Mouse (Mus musculus) CD8-positive naive resting alpha-beta T cell, adult 2 months (primary cell): ENCODE measurements around the gene Fnbp1.

Experiments
- DNase-seq, 2 experiments: peaks; one replicate each; pipeline ENCODE4 v3.0.0; 2022; ENCODE audit warnings: low read depth in 2 of 2, low spot score in 2 of 2

The Fnbp1 gene

DNA sequence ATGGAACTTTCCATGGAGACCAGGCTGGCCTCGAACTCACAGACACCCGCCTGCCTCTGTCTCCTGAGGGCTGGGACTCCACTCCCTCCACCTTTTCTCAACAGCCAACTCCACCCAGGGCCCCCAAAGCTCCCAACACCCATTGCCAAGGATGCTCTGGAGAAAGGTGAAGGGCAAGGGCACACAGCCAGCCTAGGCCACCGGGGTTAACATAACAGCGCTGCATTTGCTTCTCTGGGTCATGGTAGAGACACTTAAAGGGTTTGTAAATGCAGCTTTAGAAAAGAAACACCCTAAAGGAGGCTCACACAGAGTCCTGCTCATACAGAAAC, 72.7 kb downstream of the Fnbp1 start:
- no peak for DNase-seq

DNA sequence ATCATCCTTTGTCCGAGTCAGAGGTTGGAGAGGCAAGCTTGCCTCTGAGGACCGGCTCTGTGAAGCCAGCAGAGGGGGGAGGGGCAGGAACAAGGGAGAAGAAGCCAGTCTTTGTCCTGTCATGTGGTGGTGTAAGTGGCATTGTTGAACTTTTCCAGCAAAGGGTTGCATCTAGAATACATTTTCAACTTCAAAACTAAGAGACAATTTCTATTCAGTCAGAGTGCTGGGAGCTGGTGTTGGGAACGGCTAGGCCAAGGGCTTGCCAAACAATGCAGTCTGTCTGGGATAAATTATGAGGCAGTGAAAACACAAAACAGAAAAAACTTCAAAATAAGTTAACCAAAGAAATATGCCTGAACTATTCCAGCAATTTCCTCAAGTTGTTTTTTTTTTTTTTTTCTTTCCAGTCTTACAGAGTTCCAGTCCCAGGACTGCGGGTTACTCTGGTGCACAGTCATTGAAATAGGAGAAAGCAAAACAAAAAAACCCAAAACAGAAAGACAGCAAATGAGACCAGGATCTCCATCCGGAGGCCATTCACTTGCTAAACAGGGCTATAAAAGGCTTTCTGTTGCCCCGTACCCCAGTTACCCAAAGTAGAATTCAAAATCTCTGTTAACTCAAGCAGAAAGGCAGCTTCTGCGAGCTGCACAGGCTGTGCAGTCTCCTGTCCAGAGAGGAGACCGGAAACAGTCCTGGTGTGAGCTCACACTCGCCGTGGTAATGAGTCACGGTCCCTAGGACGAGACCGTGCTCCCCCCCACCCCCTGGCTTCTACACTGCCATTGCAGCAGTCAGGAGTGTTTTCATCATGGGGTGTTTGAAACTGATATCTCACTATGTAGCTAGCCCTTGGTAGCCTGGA, 73.3 kb downstream of the Fnbp1 start:
- no peak for DNase-seq

DNA sequence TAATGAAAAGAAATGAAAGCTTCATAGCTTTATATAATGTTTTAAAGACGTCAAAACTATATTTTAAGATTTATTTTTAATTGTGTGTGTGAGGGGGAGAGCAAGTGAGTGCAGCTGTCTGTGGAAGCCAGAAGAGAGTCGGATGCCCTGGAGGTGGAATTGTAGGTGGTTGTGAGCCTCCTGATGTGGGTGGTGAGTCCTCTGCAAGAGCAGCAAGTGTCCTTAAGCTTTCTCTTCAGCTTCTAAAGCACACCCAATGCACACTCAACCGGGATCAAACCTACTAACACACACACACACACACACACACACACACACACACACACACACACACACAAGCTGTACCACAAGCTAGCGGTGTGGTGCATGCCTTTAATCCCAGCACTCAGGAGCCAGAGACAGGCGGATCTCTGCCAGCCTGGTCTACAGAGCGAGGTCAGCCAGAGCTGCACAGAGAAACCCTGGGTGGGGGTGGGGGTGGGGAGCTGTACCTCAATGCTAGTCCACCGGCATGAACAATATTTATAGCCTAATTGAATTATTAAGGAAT, 74.0 kb downstream of the Fnbp1 start:
- DNase-seq = no peak

DNA sequence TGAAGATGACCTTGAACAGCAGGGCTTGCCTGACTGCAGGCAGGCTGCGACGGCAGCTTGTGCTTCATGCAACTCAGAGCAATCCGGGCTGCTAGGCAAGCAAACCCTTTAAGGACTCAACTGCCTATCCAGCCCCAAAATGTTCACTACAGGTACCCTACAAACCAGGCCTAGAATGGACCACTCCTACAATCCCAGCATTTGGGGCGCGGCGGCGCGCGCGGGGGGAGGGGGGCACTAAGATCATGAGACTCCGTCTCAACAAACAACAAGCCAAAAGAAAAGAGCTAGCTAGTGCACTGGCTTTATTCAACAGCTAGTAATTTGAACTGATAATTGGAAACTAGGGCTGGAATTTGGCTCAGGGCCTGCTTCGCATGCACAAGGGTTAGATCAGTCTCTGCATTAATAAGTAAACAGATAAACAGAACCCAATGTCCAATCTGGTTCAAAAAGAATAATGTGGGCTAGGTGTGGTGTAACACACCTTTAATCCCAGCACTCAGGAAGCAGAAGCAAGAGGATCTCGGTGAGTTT, 74.7 kb downstream of the Fnbp1 start:
- DNase-seq = no peak

DNA sequence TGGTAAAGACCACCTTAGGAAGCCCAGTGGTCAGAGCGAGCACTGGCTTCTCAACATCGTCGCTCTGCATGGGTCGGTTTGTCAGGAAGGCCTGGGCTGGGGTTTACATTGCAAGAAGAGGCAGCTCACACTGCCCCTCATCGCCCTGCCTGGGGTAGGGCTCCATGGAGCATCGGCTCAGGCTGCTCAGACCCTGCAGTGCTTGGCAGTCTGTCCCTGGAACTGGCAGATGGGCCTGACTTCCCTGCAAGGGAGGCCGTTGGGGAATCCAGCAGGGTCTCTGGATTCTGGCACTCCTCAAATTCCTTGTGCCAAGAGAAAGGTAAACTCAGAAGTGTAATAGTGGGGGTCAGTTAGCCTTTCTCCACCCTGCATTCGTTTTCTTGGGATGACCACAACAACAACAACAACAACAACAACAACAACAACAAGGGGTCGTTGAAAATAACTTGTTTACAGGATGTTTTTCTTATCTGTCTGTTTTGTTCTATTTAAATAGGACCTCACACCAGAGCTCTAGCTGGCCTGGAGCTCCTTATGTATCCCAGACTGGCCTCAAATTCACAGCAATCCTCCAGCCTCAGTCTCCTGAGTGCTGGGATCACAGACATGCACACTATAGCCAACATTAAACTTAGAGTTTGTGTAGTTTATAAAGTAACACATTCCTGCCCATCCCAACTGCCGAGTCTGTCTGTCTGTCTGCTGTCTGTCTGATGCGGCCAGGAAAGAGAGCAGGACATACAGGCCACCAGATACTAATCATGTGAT, 75.6 kb downstream of the Fnbp1 start:
- no peak for DNase-seq

DNA sequence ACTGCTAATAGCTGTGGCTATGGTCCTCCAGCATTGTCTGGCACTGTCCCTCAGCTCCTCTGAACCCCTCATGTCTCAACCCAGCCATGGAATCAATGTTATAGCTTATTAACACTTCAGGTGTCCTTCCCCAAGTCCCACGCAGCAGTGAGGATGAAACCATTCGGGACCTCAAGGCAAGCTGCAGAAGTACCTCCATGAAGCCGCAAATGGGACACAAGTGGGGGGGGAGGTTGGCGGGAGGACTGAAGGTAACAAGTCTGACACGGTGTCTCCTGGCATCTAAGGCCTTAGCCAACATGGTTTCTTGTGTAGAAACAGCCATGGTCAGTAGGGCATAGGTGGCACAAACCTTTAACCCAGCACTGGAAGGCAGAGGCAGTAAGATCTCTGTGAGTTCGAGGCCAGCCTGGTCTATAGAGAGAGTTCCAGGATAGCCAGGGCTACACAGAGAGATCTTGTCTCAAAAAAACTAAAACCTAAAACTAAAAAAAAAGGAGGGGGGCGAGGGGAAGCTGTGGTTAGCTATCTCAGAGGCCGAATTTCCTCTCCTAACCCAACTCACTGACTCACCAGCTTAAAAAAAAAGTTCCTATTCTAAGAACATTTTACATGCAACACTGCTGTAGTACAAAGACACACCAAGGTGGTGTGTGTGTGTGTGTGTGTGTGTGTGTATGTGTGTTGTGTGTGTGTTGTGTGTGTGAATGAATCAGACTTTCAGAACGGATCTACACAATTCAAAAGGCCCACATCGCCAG, 79.8 kb downstream of the Fnbp1 start:
- peak; percentile 15 to 48 for DNase-seq

DNA sequence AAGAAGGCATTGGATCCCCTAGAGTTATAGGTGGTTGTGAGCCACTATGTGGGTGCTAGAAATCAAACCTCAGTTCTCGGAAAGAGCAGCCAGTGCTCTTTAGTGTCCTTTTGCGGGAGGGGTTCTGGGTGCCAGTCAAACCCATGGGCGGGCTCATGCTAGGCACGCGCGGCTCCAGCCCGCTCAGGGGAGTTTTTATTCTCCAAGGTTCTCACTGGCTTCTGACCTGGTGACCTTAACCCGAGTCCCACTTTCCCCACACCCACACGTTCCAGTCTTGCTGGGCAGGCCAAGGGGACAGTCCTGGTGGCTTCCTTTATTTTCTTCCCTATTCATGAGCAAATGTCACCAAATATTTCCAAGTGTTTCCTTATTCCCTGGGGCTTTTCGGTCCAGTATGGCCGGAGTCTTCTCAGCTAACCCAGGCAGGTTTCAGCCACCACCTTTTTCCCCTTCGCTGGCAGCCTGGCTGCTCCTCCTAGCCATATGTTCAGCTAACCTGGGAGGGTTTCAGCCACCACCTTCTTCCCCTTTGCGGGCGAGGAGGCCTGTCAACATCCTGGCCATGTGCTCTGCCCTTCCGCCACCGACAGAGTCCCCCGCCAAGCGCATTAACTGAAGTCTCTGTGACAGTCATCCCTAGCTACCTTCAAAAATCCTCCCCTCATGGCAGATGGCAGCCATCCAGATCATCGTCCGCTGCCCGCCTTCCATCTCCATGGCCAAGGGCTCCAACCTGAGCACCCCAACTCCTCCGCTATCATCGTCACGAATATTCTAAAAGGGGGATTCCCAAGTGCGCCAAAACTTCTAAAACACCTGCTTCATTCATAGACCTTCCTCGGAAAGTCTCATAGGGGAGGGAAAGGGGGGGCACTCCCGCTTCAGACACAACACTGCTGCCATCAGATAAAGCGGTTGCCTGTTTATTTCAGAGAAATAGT, 80.7 kb downstream of the Fnbp1 start:
- DNase-seq = peak; percentile 58 to 61

DNA sequence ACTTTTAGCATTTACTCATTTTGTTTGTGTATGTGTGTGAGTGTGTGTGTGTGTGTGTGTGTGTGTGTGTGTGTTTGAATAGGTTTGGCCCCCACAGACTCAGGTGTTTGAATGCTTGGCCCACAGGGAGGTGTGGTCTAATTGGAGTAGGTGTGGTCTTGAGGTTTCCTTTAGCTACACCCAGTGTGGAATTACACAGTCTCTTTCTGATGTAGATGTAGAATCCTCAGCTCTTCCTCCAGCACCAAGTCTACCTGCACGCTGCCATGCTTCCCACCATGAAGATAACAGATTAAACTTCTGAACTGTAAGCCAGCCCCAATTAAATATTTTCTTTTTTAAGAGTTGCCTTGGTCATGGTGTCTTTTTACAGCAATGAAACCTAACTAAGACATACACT, 81.5 kb downstream of the Fnbp1 start:
- peak in 1 of 2 experiments; percentile 12 for DNase-seq

DNA sequence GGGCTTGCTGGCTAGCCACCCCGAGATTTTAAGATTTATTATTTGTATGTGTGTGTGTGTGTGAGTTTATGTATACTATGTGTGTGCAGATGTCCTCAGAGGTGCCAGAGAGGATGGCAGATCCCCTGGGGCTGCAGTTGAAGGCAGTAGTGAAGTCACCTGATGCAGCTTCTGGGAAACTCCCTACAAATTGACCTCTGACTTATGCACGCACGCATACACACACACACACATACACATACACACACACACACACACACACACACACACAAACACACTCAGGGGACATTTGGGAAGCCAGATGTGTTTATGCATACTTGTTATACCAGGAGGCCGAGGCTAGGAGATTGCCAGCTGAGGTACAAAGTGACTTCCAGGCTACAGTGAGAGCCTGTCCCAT, 83.4 kb downstream of the Fnbp1 start:
- no peak for DNase-seq

DNA sequence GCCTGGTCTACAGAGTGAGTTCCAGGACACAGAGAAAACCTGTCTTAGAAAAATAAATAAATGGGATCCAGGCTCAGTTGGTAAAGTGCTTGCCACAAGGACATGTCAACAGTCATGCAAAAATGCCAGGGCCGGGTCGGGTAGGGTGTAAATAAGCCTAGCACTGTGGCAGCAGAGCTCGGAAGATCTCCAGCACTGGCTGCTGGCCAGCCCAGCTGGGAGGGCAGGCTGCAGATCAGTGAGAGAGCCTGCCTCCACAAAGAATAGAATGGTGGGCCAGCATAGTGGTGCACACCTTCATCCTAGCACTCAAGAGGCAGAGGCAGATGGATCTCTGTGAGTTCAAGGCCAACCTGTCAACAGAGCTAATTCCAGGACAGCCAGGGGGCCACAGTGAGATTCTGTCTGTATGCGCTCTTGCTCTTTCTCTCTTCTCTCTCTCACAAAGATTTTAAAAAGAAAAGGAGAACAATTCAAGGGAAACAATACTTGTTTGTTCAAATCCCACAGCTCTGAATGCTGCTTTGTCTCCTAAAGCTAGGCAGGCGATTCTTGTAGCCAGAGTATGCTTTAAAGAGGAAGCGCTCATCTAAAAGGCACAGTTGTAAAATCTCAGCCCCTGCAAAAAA, 84.1 kb downstream of the Fnbp1 start:
- no peak for DNase-seq

DNA sequence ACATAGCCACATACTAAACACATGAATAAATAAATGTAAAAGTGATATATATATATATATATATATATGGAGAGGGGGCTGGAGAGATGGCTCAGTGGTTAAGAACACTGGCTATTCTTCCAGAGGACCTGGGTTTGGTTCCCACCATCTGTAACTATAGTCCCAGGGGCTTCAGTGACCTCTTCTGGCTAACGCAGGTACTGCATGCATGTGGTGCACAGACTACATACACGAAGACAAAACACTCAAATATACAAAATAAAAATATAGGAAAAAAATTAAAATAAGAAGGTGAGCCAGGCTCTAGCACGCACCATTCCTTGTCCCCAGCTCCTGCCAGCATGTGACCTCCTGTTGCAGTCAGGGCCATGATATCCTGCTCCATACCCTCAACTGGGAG, 85.7 kb downstream of the Fnbp1 start:
- DNase-seq = peak in 1 of 2 experiments; percentile 6

DNA sequence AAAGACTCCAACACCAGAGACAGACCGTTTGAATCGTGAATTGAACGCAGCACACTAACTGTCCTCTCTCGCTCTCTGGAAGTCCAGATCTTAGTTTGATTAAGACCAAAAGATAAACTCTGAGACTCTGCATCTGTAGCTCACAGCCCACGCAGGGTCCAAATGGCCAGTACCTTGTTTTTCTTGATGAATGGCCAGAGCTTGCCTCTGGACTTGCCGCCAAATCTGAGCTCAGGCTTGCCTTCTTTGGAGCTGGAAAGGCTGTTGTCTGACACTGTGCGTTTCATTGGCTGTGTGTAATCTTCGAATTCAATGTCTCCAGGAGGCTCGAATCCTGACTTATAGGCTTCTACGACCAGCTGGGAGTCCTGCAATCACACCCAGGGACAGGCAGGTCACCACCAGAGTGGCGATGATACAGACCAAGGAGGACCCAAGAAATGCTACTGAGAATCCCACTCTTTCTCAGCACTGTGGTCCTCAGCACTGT, 87.9 kb downstream of the Fnbp1 start:
- no peak for DNase-seq

DNA sequence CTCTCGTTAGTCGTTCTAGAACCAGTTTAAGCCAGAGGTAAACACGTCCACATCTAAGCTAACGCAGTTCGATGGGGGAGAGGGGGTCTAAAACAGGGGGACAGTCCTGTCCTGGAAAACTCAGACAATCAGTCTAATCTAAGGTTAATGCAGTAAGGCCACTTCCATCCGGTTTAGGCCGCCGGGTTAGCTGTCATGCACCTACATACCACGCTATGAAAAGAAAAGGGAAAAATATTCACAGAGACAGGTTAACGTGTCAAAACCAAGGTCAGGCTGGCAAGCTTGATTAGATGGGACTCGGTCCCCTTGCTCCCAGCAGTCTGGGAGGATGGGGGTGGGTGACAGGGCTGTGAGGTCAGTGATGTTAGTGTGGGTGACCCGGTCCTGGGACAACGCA, 88.4 kb downstream of the Fnbp1 start:
- no peak for DNase-seq

DNA sequence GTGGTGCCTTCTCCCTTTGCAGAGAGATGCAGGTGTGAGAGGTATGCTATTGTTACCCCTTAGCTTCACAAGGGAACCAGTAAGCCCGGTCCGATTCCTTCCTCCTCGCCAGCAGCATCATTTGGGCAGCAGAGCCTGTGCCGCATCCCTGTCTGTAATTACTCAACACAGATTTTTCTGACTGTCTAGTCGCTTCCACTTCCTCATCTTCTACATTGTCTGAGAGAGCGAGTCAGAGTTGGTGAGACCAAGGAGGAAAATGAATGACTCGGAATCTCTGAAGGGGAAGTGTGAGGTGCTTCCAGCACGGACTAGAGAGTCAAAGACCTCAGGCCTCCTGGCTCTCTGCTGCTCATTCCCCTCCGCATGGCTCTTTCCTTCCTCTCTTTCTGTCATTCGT, 89.4 kb downstream of the Fnbp1 start:
- no peak for DNase-seq

DNA sequence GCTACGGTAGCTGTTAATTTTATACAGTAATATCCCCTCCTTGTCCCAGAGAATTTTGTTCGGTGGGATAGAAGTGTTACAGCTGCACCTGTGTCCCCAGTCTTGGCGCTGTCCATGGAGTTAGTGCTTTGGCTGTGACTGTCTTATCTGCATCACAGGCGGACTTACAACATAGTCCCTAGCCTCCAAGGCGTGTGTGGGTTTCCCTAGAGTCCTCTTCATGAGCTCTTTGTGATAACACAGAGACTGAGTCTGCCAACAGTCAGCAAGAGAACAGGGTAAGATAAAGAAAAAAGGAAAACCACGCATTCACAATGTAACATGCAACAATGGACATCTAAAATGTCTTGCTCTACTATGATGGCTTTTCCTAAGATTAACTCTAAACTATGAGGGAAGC, 93.8 kb downstream of the Fnbp1 start:
- DNase-seq = no peak

DNA sequence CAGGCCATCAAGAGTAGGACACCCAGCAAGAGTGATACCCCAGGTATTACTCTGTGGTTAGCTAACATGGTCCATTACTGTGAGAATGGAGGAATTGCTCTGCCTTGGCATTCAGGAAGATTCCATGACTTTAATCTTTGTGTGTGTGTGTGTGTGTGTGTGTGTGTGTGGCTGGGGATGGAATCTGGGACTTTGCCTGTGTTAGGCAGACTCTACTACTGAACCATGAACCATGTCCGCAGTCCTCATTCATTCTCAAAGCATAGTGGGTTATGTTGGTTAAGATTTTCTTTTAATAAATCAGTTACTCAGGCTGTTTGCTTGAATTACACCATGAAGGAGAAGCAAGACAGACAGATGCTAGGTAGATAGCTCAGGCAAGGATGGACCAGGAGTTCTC, 98.0 kb downstream of the Fnbp1 start:
- no peak for DNase-seq

DNA sequence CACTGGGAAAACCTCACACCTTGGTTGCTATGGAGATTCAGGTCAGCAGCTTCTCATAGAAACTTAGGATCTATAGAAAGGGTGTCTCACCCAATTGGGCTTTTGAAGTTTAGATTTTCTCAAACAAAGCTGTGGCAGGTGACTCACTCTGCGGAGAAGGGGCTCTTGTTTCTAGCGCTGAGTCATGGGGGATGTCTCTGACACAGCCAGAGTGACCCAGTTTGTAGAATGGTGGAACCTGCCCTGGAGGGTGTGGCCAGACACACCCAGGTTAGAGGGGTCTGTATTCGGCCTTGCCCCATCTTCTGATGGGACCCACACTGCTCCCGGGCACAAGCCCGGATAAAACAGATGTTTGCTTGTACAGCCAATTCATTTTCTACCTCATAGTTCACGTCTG, 98.9 kb downstream of the Fnbp1 start:
- DNase-seq = no peak

DNA sequence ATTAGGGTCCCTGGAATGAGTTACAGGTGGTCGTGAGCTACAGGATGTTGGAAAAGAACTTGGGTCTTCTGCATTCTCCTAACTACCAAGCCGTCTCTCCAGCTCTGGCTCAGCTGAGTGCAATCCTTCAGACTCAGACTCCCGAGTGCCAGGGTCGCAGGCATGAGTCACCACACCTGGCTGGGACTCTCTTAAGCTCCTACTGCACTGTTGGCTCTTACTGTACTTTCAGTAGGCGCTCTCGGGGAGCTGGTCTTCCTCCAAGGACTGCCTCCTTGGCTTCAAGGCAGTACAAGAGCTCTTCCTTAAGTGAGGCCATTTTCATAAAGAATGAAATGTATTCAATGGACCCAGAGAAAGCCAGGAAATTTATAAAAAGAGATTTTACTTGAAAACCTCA, 100.4 kb downstream of the Fnbp1 start:
- no peak for DNase-seq

DNA sequence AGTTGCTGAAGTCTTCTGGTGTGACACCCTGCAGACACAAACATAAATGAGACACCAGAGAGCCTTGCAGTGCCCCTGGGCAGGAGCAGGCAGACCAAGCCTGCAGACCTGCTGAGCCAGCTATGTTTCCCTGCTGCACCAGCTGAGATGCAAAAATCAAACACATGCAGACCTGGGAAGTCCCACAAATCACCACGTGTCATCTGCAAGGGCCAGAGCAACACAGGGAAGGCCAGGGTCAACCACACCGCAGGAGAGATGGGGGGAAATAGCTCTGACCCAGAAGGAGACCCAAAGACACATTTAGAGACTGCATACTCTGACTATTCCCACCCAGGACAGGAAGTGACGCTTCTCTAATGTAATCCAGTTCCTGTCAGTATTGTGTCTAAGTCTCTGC, 101.3 kb downstream of the Fnbp1 start:
- no peak for DNase-seq

DNA sequence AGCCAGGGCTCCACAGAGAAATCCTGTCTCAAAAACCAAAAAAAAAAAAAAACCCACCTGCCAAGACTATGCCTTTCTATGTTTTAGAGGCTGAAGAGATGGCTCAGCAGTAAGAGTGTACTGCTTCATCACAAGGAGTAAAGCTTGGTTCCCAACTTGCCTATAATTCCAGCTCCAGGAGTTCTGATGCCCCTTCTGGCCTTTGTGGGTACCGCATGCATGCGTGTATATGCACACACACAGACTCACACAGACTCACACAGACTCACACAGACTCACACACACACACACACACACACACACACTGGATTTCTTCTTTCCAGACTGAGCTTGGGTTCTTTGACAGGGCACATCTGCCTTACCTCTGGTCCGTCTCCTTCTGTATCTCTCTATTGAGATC, 101.8 kb downstream of the Fnbp1 start:
- no peak for DNase-seq
